ENCODE assay signal across 9 mouse cellular contexts in genomic region chr8:112935897-112936719, GRCm38 (mm10).
DNase-seq lines count a peak whose midpoint lies in the region; ATAC-seq lines count a peak whose summit lies in the region.
"Had no signal": no experiment of that assay in that cellular context is flagged by ENCODE, and none has a peak within 500 bp of the region (broad histone marks: within the 10 kb centered on the region; RNA-seq: fewer than 3 reads in every experiment).

No protein-coding gene starts in this region.

- 0 out of 2 replicates have a peak overlapping the region, but pooled peaks have one; percentile 13 for H3K27ac ChIP-seq in forebrain, embryonic 12.5 days
- H3K27ac ChIP-seq in forebrain, embryonic 10.5 days, result no peak overlapping the region
- H3K27ac ChIP-seq: neural tube, embryonic 12.5 days had no signal

- H3K27me3 ChIP-seq in forebrain, embryonic 12.5 days, result no peaks in the 10 kb centered on the region
- no peaks in the 10 kb centered on the region for H3K27me3 ChIP-seq in forebrain, embryonic 10.5 days (ENCODE audit: poor library complexity, severe bottlenecking)
- H3K27me3 ChIP-seq: neural tube, embryonic 12.5 days had no signal

- no peak for ATAC-seq in forebrain, embryonic 12.5 days (ENCODE audit: low FRiP score)

- no peaks in the 10 kb centered on the region for H3K9me3 ChIP-seq in forebrain, embryonic 12.5 days
- H3K9me3 ChIP-seq in forebrain, embryonic 10.5 days, result no peaks in the 10 kb centered on the region
- H3K9me3 ChIP-seq: neural tube, embryonic 12.5 days had no signal

- H3K4me1 ChIP-seq in forebrain, embryonic 12.5 days, result 0 out of 2 replicates have a peak, but pooled peaks cover 2% of the 10 kb centered on the region
- no peaks in the 10 kb centered on the region for H3K4me1 ChIP-seq in forebrain, embryonic 10.5 days
- H3K4me1 ChIP-seq: neural tube, embryonic 12.5 days had no signal

- no peak overlapping the region for H3K9ac ChIP-seq in forebrain, embryonic 12.5 days
- H3K9ac ChIP-seq: neural tube, embryonic 12.5 days had no signal

- DNase-seq in forebrain, embryonic 10.5 days (ENCODE audit: extremely low spot score, low spot score), result no peak
- DNase-seq in 3134 (ENCODE audit: extremely low read depth, insufficient read length, low spot score), result peak; percentile 54
- peak; percentile 71 for DNase-seq in cerebellum, adult 9-10 months
- DNase-seq in kidney, adult 8-10 months, result peak; percentile 59 to 78
- DNase-seq in telencephalon, adult 2 months (ENCODE audit: low read depth, low spot score), result peak; percentile 21
- DNase-seq in frontal cortex, postnatal 36 days (ENCODE audit: low spot score in 2 of 2), result no peak
- no peak for DNase-seq in testis, postnatal 14 days (ENCODE audit: low spot score)

- H3K4me3 ChIP-seq in forebrain, embryonic 12.5 days (replicated peaks), result no peak overlapping the region
- no peak overlapping the region for H3K4me3 ChIP-seq in forebrain, embryonic 10.5 days
- H3K4me3 ChIP-seq: neural tube, embryonic 12.5 days had no signal

- WGBS in forebrain, embryonic 12.5 days, result 73% methylated on average over 9 of the region's 9 CpGs
- WGBS in forebrain, embryonic 10.5 days, result 96% methylated on average over 9 of the region's 9 CpGs

- H3K36me3 ChIP-seq in forebrain, embryonic 12.5 days (replicated peaks), result no peaks in the 10 kb centered on the region
- H3K36me3 ChIP-seq in forebrain, embryonic 10.5 days (replicated peaks), result no peaks in the 10 kb centered on the region
- H3K36me3 ChIP-seq: neural tube, embryonic 12.5 days had no signal

- H3K4me2 ChIP-seq in forebrain, embryonic 12.5 days, result no peak overlapping the region
- H3K4me2 ChIP-seq: neural tube, embryonic 12.5 days had no signal

Comparison
In these comparisons a context has a peak if more than half of its experiments do, and no peak if none do; other contexts are left out.
1. DNase-seq: peak in 3134 (single experiment), cerebellum, adult 9-10 months (single experiment), kidney, adult 8-10 months (2 of 2) and telencephalon, adult 2 months (single experiment); none in forebrain, embryonic 10.5 days (single experiment), frontal cortex, postnatal 36 days (0 of 2) and testis, postnatal 14 days (single experiment).